In the genomic region with DNA sequence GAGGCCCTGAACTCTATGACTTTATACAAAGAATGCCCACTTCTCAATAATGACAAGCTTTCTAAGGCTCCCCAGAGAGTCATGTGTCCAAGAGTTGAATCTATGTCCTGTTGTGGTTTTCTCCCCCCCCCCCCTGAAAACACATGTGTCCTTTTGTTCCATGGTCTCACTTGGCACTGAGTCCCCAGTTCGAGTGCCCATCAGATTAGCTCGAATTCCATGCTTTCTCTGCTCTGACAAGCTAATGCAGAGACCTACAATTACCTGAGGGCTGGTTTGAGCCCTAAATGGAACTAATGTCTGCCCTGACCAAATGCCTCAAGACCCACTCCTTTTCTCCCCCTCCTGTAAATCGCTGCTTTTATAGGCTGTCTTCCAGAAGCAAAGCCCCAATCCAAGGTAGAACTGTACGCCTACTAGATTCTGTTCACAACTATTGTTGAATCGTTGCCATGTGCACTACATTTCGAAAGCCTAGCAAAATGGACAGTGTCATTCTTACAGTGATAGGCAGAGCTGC, we compare ENCODE assay signal across 19 mouse cellular contexts.
DNase-seq lines count a peak whose midpoint lies in the region; ATAC-seq and TF ChIP-seq lines count a peak whose summit lies in the region.
"Had no signal": no experiment of that assay in that cellular context is flagged by ENCODE, and none has a peak within 500 bp of the region (broad histone marks: within the 10 kb centered on the region; RNA-seq: fewer than 3 reads in every experiment).

No protein-coding gene starts in this region.

- TF ChIP-seq CTCF in heart, postnatal 0 days (IDR thresholded peaks at IDR 0.05; ENCODE audit: low read depth), result no peak
- TF ChIP-seq CTCF in lung, adult 2 months (IDR thresholded peaks at IDR 0.05; ENCODE audit: insufficient read depth, low read length), result no peak

- no peak for TF ChIP-seq EP300 in heart, postnatal 0 days (IDR thresholded peaks at IDR 0.05; ENCODE audit: low read depth)

- no peaks in the 10 kb centered on the region for H3K27me3 ChIP-seq in heart, postnatal 0 days (ENCODE audit: control insufficient read depth, insufficient read depth, low read length)
- H3K27me3 ChIP-seq in heart, embryonic 10.5 days (ENCODE audit: insufficient read depth, poor library complexity, severe bottlenecking), result no peaks in the 10 kb centered on the region
- H3K27me3 ChIP-seq in lung, embryonic 15.5 days, result no peaks in the 10 kb centered on the region
- H3K27me3 ChIP-seq: forebrain, embryonic 15.5 days; liver, embryonic 12.5 days had no signal

- no peak overlapping the region for H3K4me3 ChIP-seq in heart, postnatal 0 days (ENCODE audit: low read depth, low read length)
- no peak overlapping the region for H3K4me3 ChIP-seq in heart, embryonic 10.5 days
- H3K4me3 ChIP-seq in lung, embryonic 15.5 days, result no peak overlapping the region
- H3K4me3 ChIP-seq in lung, adult 2 months (replicated peaks; ENCODE audit: extremely low read depth, low read depth, low read length), result no peak overlapping the region
- H3K4me3 ChIP-seq: erythroblast, embryonic 14.5 days; forebrain, embryonic 15.5 days; liver, embryonic 12.5 days; midbrain, embryonic 12.5 days; neural tube, embryonic 15.5 days had no signal

- no peak for TF ChIP-seq POLR2A in lung, adult 2 months (IDR thresholded peaks at IDR 0.05; ENCODE audit: borderline replicate concordance, extremely low read depth, low read depth, low read length)

- ATAC-seq in heart, postnatal 0 days (ENCODE audit: insufficient read depth, low read depth), result peak; percentile 39; the same call in 1 of the 2 replicates
- ATAC-seq in lung, embryonic 15.5 days (ENCODE audit: borderline replicate concordance, extremely low read depth, low FRiP score, low TSS enrichment), result no peak
- ATAC-seq: forebrain, embryonic 15.5 days; hindbrain, embryonic 16.5 days; intestine, postnatal 0 days; liver, embryonic 12.5 days had no signal

- no peak overlapping the region for H3K9ac ChIP-seq in heart, postnatal 0 days (replicated peaks; ENCODE audit: low read depth, low read length)
- no peak overlapping the region for H3K9ac ChIP-seq in lung, embryonic 15.5 days
- H3K9ac ChIP-seq: forebrain, embryonic 15.5 days; liver, embryonic 12.5 days; midbrain, embryonic 12.5 days; neural tube, embryonic 15.5 days had no signal

- H3K9me3 ChIP-seq in heart, postnatal 0 days (replicated peaks; ENCODE audit: control insufficient read depth, low read length), result no peaks in the 10 kb centered on the region
- H3K9me3 ChIP-seq in heart, embryonic 10.5 days, result no peaks in the 10 kb centered on the region
- no peaks in the 10 kb centered on the region for H3K9me3 ChIP-seq in lung, embryonic 15.5 days
- H3K9me3 ChIP-seq: forebrain, embryonic 15.5 days; liver, embryonic 12.5 days; midbrain, embryonic 12.5 days; neural tube, embryonic 15.5 days had no signal

- H3K27ac ChIP-seq in heart, postnatal 0 days (ENCODE audit: low read depth), result peak overlapping the region; percentile 26; the same call in 1 of the 2 replicates
- H3K27ac ChIP-seq in heart, embryonic 10.5 days, result no peak overlapping the region
- peak overlapping the region; percentile 83 for H3K27ac ChIP-seq in lung, embryonic 15.5 days
- H3K27ac ChIP-seq: forebrain, embryonic 15.5 days; liver, embryonic 12.5 days; midbrain, embryonic 12.5 days; neural tube, embryonic 15.5 days had no signal

- no peak overlapping the region for H3K4me2 ChIP-seq in heart, postnatal 0 days (ENCODE audit: low read depth, low read length)
- no peak overlapping the region for H3K4me2 ChIP-seq in lung, embryonic 15.5 days
- H3K4me2 ChIP-seq: forebrain, embryonic 15.5 days; liver, embryonic 12.5 days; midbrain, embryonic 12.5 days; neural tube, embryonic 15.5 days had no signal

- WGBS in heart, postnatal 0 days, result 51% methylated on average over 6 of the region's 6 CpGs
- WGBS in heart, embryonic 10.5 days, result 81% methylated on average over 6 of the region's 6 CpGs
- WGBS in lung, embryonic 15.5 days, result 75% methylated on average over 6 of the region's 6 CpGs
- WGBS in lung, adult 2 months, result 70% methylated on average over 6 of the region's 6 CpGs

- peaks cover 21% of the 10 kb centered on the region for H3K4me1 ChIP-seq in heart, postnatal 0 days (ENCODE audit: control insufficient read depth, insufficient read depth)
- peaks cover 54% of the 10 kb centered on the region for H3K4me1 ChIP-seq in heart, embryonic 10.5 days
- peaks cover 44% of the 10 kb centered on the region for H3K4me1 ChIP-seq in lung, embryonic 15.5 days
- peaks cover 9% of the 10 kb centered on the region for H3K4me1 ChIP-seq in lung, adult 2 months (ENCODE audit: control insufficient read depth, insufficient read depth, low read length)

- H3K36me3 ChIP-seq in heart, postnatal 0 days (replicated peaks; ENCODE audit: control insufficient read depth, insufficient read depth, low read length), result no peaks in the 10 kb centered on the region
- H3K36me3 ChIP-seq in heart, embryonic 10.5 days, result no peaks in the 10 kb centered on the region
- H3K36me3 ChIP-seq in lung, embryonic 15.5 days, result no peaks in the 10 kb centered on the region
- H3K36me3 ChIP-seq: forebrain, embryonic 15.5 days; liver, embryonic 12.5 days; midbrain, embryonic 12.5 days; neural tube, embryonic 15.5 days had no signal

- intact Hi-C loops in left cerebral cortex, postnatal 36 days (cut with DNase I), result no loop called here

- peak; percentile 46 for DNase-seq in heart, postnatal 0 days (ENCODE audit: low spot score)
- no peak for DNase-seq in heart, embryonic 10.5 days (ENCODE audit: low spot score)
- DNase-seq in lung, adult 2 months, result no peak
- DNase-seq in adipocyte (ENCODE audit: low spot score), result peak; percentile 66
- DNase-seq in fat pad, adult 2 months (ENCODE audit: extremely low read depth, low read depth, low spot score), result peak; percentile 95
- no peak for DNase-seq in left cerebral cortex, postnatal 36 days (ENCODE audit: low spot score in 2 of 2)
- DNase-seq: cerebellum, postnatal 10 days; gastrocnemius, postnatal 36 days; heart, postnatal 36 days; right cerebral cortex, postnatal 4 days; thymus, adult 18-20 months had no signal

Comparison
In these comparisons a context has a peak if more than half of its experiments do, and no peak if none do; other contexts are left out.
1. DNase-seq: peak in heart, postnatal 0 days (single experiment), adipocyte (single experiment) and fat pad, adult 2 months (single experiment); none in heart, embryonic 10.5 days (single experiment), lung, adult 2 months (single experiment) and left cerebral cortex, postnatal 36 days (0 of 2).